Mouse (Mus musculus): ENCODE results near the gene Otp. TPM values are rescaled to one million over a fixed set of nuclear protein-coding genes. Genes with fewer than 3 reads are reported as not detected.

Otp gene
- not detected in 2 replicates for polyA plus RNA-seq (2012; ENCODE audit: low replicate concordance)

DNA sequence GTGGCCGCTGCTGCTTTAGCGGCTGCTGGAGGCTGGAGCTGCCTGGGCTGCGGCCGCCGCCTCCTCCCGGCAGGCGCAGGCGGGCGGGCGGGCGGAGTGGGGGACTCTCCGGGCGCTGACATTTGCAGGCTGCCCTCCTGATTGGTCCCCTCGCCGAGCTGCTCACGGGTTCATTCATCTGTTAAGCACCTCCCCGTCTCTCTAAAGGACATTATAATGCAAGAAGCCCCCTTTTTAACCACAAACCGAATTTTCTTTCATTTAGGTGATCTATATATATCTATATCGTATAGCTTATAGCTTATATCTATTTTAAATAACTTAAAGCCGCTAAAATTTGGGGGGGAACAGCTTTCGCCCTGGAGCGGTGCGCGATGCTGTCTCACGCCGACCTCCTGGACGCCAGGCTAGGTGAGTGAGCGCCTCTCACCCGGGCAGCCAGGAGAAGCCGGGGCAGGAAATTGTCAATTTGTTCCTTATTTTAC, at the start of gene Otp:
TSS of gene Otp (plus strand) at position 207 of the 485 bp plus-strand sequence.

Other genes with a start within 250 kb of the Otp start
- 1.2 and 16.1 TPM in 2 replicates for gene Tbca, start 86.7 kb upstream of the Otp start, polyA plus RNA-seq (2012; ENCODE audit: low replicate concordance)
- gene Wdr41, start 100.7 kb downstream of the Otp start, polyA plus RNA-seq (2012; ENCODE audit: low replicate concordance): 7.3 and 9.2 TPM in 2 replicates

All from hematopoietic multipotent progenitor cell, adult 10-12 weeks (in vitro differentiated cells).